Mouse (Mus musculus): Measurements from ENCODE around the gene Stk25.
"Not testable (repeated sequence)": the region's sequence is repeated elsewhere in the genome, so short reads cannot be mapped to it uniquely, and the experiment has no call there.

The Stk25 gene

DNA sequence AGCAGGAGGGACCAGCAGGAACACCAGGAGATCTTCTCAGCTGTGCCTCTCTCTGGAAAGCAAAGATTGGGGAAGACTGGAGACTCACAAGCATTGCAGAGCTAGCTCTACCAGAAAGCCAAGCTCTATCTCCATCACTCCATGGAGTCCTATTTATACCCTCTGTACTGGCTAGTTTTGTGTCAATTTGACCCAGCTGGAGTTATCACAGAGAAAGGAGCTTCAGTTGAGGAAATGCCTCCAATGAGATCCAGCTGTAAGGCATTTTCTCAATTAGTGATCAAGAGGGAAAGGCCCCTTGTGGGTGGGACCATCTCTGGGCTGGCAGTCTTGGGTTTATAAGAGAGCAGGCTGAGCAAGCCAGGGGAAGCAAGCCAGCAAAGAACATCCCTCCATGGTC, at the start of gene Stk25:
Gene Stk25 (minus strand): TSS at position 101 of the 400 bp plus-strand sequence.
- not testable (repeated sequence) for DNase-seq (ENCODE audit: low spot score in 2 of 2)

DNA sequence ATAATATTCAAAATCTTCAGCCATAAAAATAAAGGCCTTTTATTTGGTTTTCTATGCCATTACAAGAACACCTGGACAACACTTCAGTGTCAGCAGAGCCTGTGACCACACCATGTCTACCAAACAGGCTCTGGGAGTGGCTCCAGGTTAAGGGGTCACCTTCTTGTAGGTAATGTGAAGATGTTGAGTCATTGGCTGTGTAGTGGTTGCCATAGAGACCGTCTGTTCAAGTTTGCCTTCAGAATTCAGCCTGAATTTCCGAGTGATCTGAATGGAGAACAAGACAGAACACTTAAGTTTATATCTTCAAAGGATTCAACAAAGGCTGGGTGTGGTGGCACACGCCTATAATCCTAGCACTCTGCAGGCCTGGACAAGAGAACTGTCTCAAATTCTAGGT, 46.9 kb upstream of the Stk25 start:
- no peak for DNase-seq (ENCODE audit: low spot score in 2 of 2)

- no peak for DNase-seq (ENCODE audit: low spot score in 2 of 2)
These were observed 45.9 kb upstream of the Stk25 start for GRCm38 (mm10) chr1:93704341-93704740.

GRCm38 (mm10) chr1:93703472-93704048, 45.1 kb upstream of the Stk25 start:
- no peak for DNase-seq (ENCODE audit: low spot score in 2 of 2)

DNA sequence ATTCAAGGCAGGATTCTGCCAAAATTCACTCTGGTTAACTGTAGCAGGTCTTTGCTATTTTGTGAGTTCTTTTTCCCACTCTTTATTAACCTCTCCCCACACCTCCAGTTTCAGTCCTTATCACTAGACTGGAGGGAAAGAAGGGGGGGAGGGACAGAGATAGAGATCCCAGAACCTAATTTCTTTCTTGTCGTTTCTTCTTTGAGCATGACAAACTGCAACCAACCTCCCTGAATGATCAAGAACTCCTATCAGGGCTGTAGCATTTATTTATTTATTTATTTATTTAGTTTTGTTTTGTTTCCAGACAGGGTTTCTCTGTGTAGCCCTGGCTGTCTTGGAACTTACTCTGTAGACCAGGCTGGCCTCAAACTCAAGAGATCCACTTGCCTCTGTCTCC, 43.6 kb upstream of the Stk25 start:
- DNase-seq (ENCODE audit: low spot score in 2 of 2), result no peak

DNA sequence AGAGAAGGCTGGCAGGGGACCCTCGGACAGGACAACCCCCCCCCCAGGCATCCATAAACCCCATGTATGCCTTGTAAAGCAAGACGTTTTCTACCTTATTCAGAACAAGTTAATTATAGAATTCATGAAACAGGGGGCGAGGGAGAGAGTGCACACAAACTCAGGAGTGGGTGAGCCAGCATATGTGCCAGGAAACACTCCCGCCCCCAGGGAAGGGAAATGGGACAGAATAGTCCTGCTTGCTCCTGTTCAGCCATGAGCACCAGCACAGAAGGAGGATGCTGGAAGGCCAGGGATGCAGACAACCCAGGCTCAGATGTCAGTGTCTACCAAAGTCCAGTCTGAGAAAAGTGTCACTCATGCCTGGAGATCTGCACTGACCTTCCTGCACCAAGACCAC, 40.7 kb upstream of the Stk25 start:
- no peak for DNase-seq (ENCODE audit: low spot score in 2 of 2)

GRCm38 (mm10) chr1:93697317-93697716, 38.9 kb upstream of the Stk25 start:
- no peak for DNase-seq (ENCODE audit: low spot score in 2 of 2)

GRCm38 (mm10) chr1:93694966-93695365, 36.5 kb upstream of the Stk25 start:
- DNase-seq (ENCODE audit: low spot score in 2 of 2), result no peak

DNA sequence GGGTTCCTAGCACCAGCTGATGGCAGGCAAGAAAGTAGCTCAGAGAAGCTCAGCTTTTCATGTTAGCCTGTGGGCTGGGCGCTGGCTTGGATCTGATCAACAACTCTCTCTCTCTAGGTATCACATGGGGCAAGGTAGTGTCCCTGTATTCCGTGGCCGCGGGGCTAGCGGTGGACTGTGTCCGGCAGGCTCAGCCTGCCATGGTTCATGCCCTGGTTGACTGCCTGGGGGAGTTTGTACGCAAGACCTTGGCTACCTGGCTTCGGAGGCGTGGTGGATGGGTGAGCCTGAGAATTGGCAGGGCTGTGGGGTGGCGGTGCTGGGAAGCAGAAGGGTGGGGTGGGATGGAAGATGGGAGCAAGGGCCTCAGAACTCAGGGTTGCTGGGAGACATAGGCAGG, 35.5 kb upstream of the Stk25 start:
- DNase-seq (ENCODE audit: low spot score in 2 of 2), result no peak

GRCm38 (mm10) chr1:93693502-93693901, 35.0 kb upstream of the Stk25 start:
- no peak for DNase-seq (ENCODE audit: low spot score in 2 of 2)

DNA sequence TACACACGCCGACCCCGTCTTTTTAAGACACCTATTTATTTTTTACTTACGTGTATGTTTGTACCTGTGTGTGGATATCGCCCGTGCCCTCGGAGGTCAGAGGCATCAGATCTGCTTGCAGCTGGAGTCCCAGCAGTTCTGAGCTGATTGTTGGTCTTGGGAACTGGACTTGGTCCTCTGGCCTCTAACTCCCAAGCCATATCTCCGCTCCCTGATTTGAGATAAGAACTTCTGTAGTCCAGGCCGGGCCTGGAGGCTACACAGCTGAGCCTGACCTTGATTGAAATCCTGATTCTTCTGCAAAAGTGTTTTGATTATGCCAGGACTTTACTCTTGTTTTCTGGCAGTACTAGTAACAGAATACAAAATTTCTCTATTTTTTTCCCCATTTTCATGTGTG, 34.3 kb upstream of the Stk25 start:
- no peak for DNase-seq (ENCODE audit: low spot score in 2 of 2)

DNA sequence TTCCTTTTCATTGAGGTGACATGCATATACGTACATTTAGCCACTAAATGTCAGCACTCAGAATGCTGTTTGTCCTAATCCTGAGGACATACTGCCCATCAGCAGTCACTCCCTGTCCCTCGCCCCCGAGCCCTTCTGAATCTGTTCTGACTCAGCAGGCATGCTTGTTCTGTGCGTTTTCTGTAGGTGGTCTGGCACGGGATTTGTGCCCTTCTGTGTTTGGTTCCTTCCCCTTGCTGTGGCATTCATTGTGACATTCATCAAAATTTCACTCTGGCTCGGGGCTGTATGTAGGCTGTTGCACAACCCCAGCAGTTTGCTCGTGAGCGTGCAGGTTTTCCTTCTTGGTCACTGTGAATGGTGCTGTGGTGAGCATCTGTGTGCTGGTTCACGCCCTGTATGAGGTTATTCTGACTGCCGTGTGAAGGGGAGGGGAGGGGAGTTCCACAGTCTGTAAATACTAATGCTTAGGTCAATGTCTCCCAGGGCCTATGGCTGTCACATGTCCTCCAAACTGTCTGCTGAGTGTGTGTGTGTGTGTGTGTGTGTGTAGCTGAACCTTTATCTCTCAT, 33.4 kb upstream of the Stk25 start:
- DNase-seq (ENCODE audit: low spot score in 2 of 2), result no peak

- no peak for DNase-seq (ENCODE audit: low spot score in 2 of 2)
These were observed 32.6 kb upstream of the Stk25 start for GRCm38 (mm10) chr1:93691106-93691505.

DNA sequence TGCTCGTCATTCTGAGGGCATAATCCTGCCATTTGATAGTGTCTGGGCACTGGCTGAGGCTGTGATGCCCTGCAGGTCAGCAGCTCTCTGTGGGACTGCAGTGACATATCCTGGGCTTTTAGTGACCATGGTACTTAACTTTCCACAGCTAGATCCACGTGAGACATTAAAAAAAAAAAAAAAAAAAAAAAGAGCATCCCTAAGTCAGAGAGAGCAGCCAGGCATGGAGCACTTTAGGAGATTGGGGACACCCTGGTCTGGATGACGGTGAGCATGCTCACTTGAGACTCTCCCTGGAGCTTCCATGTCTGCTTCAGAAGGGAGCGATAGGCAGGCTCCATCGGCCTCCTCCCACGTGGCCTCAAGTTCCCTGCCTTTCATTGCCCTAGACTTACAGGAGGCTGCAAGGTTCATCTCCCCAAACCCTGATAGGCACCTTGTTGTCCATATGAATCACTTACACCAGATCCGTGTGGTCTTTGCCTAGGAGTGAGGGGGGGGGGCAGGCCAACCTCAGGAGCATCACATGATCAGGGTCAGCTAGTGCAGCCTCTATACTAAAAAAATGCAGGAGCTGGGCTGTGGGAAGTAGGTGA, 31.5 kb upstream of the Stk25 start:
- no peak for DNase-seq (ENCODE audit: low spot score in 2 of 2)

DNA sequence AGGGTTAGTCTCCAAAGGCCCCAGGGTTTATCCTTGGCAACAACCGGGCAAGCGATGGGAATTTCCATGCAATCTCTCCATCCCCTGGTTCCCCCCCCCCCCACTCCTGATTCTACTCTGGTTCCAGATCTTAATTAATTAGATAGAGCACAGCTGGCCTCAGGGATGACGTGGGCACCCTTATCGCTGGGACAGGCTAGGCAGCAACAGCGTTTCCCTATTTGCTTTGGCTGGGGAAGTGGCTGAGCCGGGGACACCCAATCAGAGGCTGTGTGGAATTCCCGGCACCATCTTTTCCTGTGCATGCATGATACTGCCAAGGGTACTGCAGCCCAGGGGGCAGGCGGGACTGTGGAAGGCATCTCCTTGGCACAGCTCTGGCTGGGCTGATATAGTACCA, 29.7 kb upstream of the Stk25 start:
- DNase-seq (ENCODE audit: low spot score in 2 of 2), result no peak

- no peak for DNase-seq (ENCODE audit: low spot score in 2 of 2)
These were observed 28.5 kb upstream of the Stk25 start for GRCm38 (mm10) chr1:93686961-93687320.

DNA sequence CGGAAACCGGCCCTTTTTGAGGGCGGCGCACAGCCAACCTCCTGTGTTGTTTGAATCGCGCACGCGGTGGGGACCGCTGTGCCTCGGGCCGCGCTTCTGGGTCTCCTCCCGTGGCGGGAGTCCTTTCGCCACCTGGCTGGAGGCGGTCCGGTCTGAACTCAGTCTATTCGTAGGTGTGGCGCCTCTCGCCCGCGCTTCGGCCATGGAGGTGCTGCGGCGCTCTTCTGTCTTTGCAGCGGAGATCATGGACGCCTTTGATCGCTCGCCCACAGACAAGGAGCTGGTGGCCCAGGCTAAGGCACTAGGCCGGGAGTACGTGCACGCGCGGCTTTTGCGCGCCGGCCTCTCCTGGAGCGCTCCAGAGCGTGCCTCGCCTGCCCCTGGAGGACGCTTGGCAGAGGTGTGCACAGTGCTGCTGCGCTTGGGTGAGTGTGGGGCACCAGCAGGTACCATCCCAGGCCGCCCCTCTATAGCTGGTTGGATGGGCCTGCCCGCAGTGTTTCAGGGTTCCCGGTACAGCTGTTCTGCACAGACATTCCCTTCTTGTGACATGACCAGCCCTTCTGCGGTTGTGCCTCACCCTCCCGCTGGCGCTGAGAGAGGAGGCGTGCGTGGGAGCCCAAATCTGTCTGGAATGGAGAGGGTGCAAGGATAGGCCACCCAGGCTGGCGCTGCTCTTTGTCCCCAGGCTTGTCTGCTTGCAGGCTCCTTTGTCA, 27.9 kb upstream of the Stk25 start:
- DNase-seq (ENCODE audit: low spot score in 2 of 2), result peak; percentile 36 to 38

DNA sequence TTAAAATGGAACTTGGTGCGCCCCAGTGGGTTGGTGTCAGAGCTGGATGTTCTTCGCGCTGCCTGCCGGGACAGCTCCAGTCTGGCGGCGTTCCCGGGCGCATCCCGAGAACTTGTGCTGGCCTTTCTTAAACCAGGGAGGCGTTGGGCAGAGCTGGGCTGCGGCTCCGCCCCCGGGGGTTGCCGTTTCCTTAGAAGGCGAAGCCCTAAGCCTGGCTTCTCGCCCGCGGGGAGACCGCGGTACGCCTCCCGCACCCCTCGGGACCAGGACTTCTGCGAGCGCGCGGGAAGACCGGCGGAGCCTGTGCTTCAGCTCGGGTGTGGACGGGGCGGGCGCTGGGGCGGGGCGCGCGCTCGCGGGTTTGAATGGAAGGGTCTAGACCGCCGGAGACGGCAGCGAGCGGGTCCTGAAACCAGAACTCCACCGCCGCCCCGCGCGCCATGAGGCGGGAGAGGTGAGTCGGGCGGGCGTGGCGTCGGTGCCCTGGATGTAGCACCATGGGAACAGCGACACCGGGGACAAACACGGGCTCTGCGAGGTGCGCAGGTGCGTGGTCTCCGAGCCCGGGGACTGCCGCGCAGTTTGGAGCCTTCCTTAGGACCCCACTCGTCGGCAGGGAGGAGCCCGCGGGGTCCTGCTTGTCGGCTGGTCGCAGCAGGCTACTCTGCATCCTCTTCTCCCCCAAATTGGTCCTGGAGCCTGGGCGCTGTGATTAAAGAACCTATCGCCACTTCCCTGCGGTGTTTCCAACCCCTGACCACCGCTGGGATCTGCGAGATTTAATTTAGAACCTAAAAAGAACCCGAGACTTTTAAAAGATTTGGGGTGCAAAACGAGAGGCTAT, 27.2 kb upstream of the Stk25 start, which contains the start of gene Bok:
Gene Bok (plus strand): TSS at position 260 of the 844 bp plus-strand sequence.
- peak in 1 of 2 experiments; percentile 37 for DNase-seq (ENCODE audit: low spot score in 2 of 2)

DNA sequence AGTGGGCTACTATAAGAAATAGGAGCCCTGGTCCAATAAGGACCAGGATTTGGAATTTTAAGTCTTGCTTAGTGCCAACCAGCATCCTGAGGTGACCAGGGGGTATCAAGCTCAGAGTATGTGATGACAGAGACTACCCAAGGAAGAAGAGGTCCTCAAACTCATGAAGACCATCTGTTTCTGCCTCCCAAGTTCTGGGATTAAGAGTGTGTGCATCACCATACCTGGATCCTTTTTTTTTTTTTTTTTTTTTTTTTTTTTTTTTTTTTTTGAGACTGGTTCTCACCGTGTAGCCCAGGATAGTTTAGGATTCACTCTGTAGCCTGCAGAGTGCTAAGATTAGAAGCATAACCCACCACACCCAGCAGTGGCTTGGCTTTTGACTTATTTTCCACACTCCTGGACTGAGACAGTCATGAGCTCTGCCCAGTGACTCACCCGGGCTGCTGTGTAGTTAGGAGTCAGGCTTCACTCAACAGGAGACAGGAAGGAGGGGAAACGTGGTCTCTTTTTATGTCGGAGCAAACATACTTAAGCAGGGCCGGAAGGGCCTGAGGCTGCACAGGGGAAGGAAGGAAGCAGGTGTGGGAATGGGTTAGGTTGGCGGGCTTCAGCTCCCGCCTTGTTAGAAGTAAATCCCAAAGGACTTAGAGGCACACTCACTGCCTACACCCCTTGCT, 21.6 kb upstream of the Stk25 start:
- DNase-seq (ENCODE audit: low spot score in 2 of 2), result no peak

DNA sequence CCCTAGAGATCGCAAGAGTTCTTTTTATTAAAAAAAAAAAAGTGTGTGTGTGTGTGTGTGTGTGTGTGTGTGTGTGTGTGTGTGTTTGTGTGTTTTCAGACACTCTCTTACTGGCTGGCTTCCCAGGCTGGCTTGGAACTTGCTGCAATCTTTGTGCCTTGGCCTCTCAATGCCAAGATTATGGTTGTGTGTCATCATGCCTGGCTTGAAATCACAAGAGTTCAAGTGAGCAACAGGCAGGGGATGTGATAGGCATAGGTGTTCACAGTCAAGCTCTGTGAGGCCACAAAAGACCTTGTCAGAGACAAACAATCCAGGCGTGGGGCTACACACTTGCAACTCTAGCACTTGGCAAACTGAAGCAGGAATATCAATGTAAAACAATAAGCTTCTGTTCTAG, 19.9 kb upstream of the Stk25 start:
- DNase-seq (ENCODE audit: low spot score in 2 of 2), result no peak

- DNase-seq (ENCODE audit: low spot score in 2 of 2), result no peak
These were observed 14.2 kb upstream of the Stk25 start for GRCm38 (mm10) chr1:93672682-93673081.

All from frontal cortex, postnatal 25 days (tissue).